Mouse (Mus musculus): Measurements from ENCODE around the gene Thbs2. TPM values are rescaled to one million over a fixed set of nuclear protein-coding genes. Genes with fewer than 3 reads are reported as not detected.

The Thbs2 gene
- polyA plus RNA-seq, 1 experiment from 2014 or later = 6.9 TPM

- no peaks in the 10 kb centered on the region for H3K9me3 ChIP-seq
- no peak for ATAC-seq (ENCODE audit: low read depth)
- H3K4me3 ChIP-seq = no peak overlapping the region
- no peak overlapping the region for H3K4me2 ChIP-seq
- no peak overlapping the region for H3K27ac ChIP-seq (replicated peaks)
- no peak overlapping the region for H3K9ac ChIP-seq
- no peaks in the 10 kb centered on the region for H3K36me3 ChIP-seq
- 82% methylated on average over 4 of the region's 4 CpGs for WGBS
- H3K27me3 ChIP-seq = no peaks in the 10 kb centered on the region
- no peaks in the 10 kb centered on the region for H3K4me1 ChIP-seq (replicated peaks)
Measured at GRCm38 (mm10) chr17:14659746-14660145, 34.3 kb downstream of the Thbs2 start.

GRCm38 (mm10) chr17:14658123-14658522 is 35.9 kb downstream of the Thbs2 start:
- no peaks in the 10 kb centered on the region for H3K4me1 ChIP-seq (replicated peaks)
- no peak overlapping the region for H3K9ac ChIP-seq
- 84% methylated on average over 2 of the region's 2 CpGs for WGBS

GRCm38 (mm10) chr17:14657123-14657522 is 36.9 kb downstream of the Thbs2 start:
- Histone ChIP-seq H3K9me3 (no peaks in the 10 kb centered on the region), H3K9ac (no peak overlapping the region), H3K27me3 (no peaks in the 10 kb centered on the region), H3K27ac (replicated peaks) (no peak overlapping the region), H3K4me1 (replicated peaks) (no peaks in the 10 kb centered on the region), H3K4me2 (no peak overlapping the region), H3K36me3 (no peaks in the 10 kb centered on the region), H3K4me3 (no peak overlapping the region)
- no peak for ATAC-seq (ENCODE audit: low read depth)

More at GRCm38 (mm10) chr17:14658123-14658522, 35.9 kb downstream of the Thbs2 start:
- Histone ChIP-seq H3K4me2 (no peak overlapping the region), H3K9me3 (no peaks in the 10 kb centered on the region), H3K27ac (replicated peaks) (no peak overlapping the region), H3K4me3 (no peak overlapping the region), H3K36me3 (no peaks in the 10 kb centered on the region), H3K27me3 (no peaks in the 10 kb centered on the region)
- ATAC-seq (ENCODE audit: low read depth) = no peak

GRCm38 (mm10) chr17:14654981-14655380 is 39.1 kb downstream of the Thbs2 start:
- Histone ChIP-seq H3K27me3 (no peaks in the 10 kb centered on the region), H3K9ac (no peak overlapping the region), H3K4me3 (no peak overlapping the region), H3K4me1 (replicated peaks) (no peaks in the 10 kb centered on the region), H3K4me2 (no peak overlapping the region), H3K27ac (replicated peaks) (no peak overlapping the region), H3K9me3 (no peaks in the 10 kb centered on the region), H3K36me3 (no peaks in the 10 kb centered on the region)
- ATAC-seq (ENCODE audit: low read depth) = no peak
- WGBS = 81% methylated on average over 3 of the region's 3 CpGs

GRCm38 (mm10) chr17:14652013-14652412 is 42.0 kb downstream of the Thbs2 start:
- no peak overlapping the region for H3K4me3 ChIP-seq
- no peak overlapping the region for H3K4me2 ChIP-seq
- no peaks in the 10 kb centered on the region for H3K27me3 ChIP-seq
- H3K36me3 ChIP-seq = no peaks in the 10 kb centered on the region
- 0 out of 2 replicates have a peak, but pooled peaks cover 3% of the 10 kb centered on the region for H3K4me1 ChIP-seq (replicated peaks)
- no peak overlapping the region for H3K27ac ChIP-seq (replicated peaks)
- no peaks in the 10 kb centered on the region for H3K9me3 ChIP-seq
- H3K9ac ChIP-seq = no peak overlapping the region
- no peak for ATAC-seq (ENCODE audit: low read depth)
- 78% methylated on average over 7 of the region's 7 CpGs for WGBS

- Histone ChIP-seq H3K27me3 (no peaks in the 10 kb centered on the region), H3K9ac (no peak overlapping the region), H3K4me3 (no peak overlapping the region), H3K27ac (replicated peaks) (no peak overlapping the region), H3K36me3 (no peaks in the 10 kb centered on the region), H3K4me2 (no peak overlapping the region), H3K4me1 (replicated peaks) (0 out of 2 replicates have a peak, but pooled peaks cover 3% of the 10 kb centered on the region), H3K9me3 (no peaks in the 10 kb centered on the region)
- ATAC-seq (ENCODE audit: low read depth) = no peak
- WGBS = 80% methylated on average over 4 of the region's 4 CpGs
Measured at GRCm38 (mm10) chr17:14647996-14648640, 45.9 kb downstream of the Thbs2 start.

- H3K27ac ChIP-seq (replicated peaks) = no peak overlapping the region
- H3K4me1 ChIP-seq (replicated peaks) = 0 out of 2 replicates have a peak, but pooled peaks cover 3% of the 10 kb centered on the region
- H3K27me3 ChIP-seq = no peaks in the 10 kb centered on the region
- ATAC-seq (ENCODE audit: low read depth) = no peak
- 81% methylated on average over 3 of the region's 3 CpGs for WGBS
- H3K9ac ChIP-seq = no peak overlapping the region
- H3K4me2 ChIP-seq = no peak overlapping the region
- H3K4me3 ChIP-seq = no peak overlapping the region
- H3K9me3 ChIP-seq = no peaks in the 10 kb centered on the region
- H3K36me3 ChIP-seq = no peaks in the 10 kb centered on the region
Measured at GRCm38 (mm10) chr17:14643996-14644395, 50.0 kb downstream of the Thbs2 start.

GRCm38 (mm10) chr17:14640351-14641115 is 53.5 kb downstream of the Thbs2 start:
- ATAC-seq (ENCODE audit: low read depth) = no peak
- Histone ChIP-seq H3K4me1 (replicated peaks) (no peaks in the 10 kb centered on the region), H3K4me2 (no peak overlapping the region), H3K9me3 (no peaks in the 10 kb centered on the region), H3K4me3 (no peak overlapping the region), H3K27me3 (no peaks in the 10 kb centered on the region), H3K27ac (replicated peaks) (no peak overlapping the region), H3K9ac (no peak overlapping the region), H3K36me3 (no peaks in the 10 kb centered on the region)
- 85% methylated on average over 15 of the region's 15 CpGs for WGBS

GRCm38 (mm10) chr17:14635546-14636323 is 58.3 kb downstream of the Thbs2 start:
- no peaks in the 10 kb centered on the region for H3K4me1 ChIP-seq (replicated peaks)
- ATAC-seq (ENCODE audit: low read depth) = no peak
- H3K27me3 ChIP-seq = no peaks in the 10 kb centered on the region
- 86% methylated on average over 8 of the region's 8 CpGs for WGBS
- no peak overlapping the region for H3K27ac ChIP-seq (replicated peaks)
- no peaks in the 10 kb centered on the region for H3K9me3 ChIP-seq
- H3K4me3 ChIP-seq = no peak overlapping the region
- no peak overlapping the region for H3K4me2 ChIP-seq
- no peak overlapping the region for H3K9ac ChIP-seq
- no peaks in the 10 kb centered on the region for H3K36me3 ChIP-seq

GRCm38 (mm10) chr17:14628901-14629300 is 65.1 kb downstream of the Thbs2 start:
- Histone ChIP-seq H3K27me3 (no peaks in the 10 kb centered on the region), H3K9me3 (no peaks in the 10 kb centered on the region), H3K4me3 (no peak overlapping the region), H3K36me3 (no peaks in the 10 kb centered on the region), H3K4me2 (no peak overlapping the region), H3K4me1 (replicated peaks) (no peaks in the 10 kb centered on the region), H3K9ac (no peak overlapping the region), H3K27ac (replicated peaks) (no peak overlapping the region)
- WGBS = 70% methylated on average over 4 of the region's 4 CpGs
- ATAC-seq (ENCODE audit: low read depth) = no peak

- Histone ChIP-seq H3K4me2 (no peak overlapping the region), H3K27ac (replicated peaks) (no peak overlapping the region), H3K9ac (no peak overlapping the region), H3K27me3 (no peaks in the 10 kb centered on the region), H3K4me1 (replicated peaks) (no peaks in the 10 kb centered on the region), H3K36me3 (no peaks in the 10 kb centered on the region), H3K4me3 (no peak overlapping the region), H3K9me3 (no peaks in the 10 kb centered on the region)
- WGBS = 87% methylated on average over 12 of the region's 12 CpGs
- no peak for ATAC-seq (ENCODE audit: low read depth)
Measured at GRCm38 (mm10) chr17:14627828-14628338, 66.2 kb downstream of the Thbs2 start.

GRCm38 (mm10) chr17:14624433-14624832 is 69.6 kb downstream of the Thbs2 start:
- Histone ChIP-seq H3K4me1 (replicated peaks) (no peaks in the 10 kb centered on the region), H3K4me3 (no peak overlapping the region), H3K9me3 (no peaks in the 10 kb centered on the region), H3K36me3 (no peaks in the 10 kb centered on the region), H3K9ac (no peak overlapping the region), H3K4me2 (no peak overlapping the region), H3K27ac (replicated peaks) (no peak overlapping the region), H3K27me3 (no peaks in the 10 kb centered on the region)
- no peak for ATAC-seq (ENCODE audit: low read depth)
- 61% methylated on average over 8 of the region's 8 CpGs for WGBS
